Mouse (Mus musculus) ES-Bruce4 (cell line): ENCODE measurements at regions not wholly inside any gene's neighbourhood (a gene's known extent, or its start where the extent isn't known, plus 50 kb on each side); places are given as distances from the start of the nearest gene placed in this dataset.

ENCODE experiments used
- CTCF ChIP-seq: IDR thresholded peaks from one replicate; pipeline ENCODE4 v1.8.1; 2011; ENCODE audit warnings: low read depth, low read length
- POLR2A ChIP-seq: IDR thresholded peaks from one replicate; pipeline ENCODE4 v1.8.1; 2011; ENCODE audit warnings: low read length; ENCODE audit not compliant: insufficient read depth

- TF ChIP-seq POLR2A (no peak), CTCF (no peak)
Observed at GRCm38 (mm10) chr10:15037571-15037970, 319.6 kb upstream of the Gje1 start.
